Mouse (Mus musculus): ENCODE data around the gene Dapp1.
"Not testable (repeated sequence)": the region's sequence is repeated elsewhere in the genome, so short reads cannot be mapped to it uniquely, and the experiment has no call there.

Gene Dapp1

DNA sequence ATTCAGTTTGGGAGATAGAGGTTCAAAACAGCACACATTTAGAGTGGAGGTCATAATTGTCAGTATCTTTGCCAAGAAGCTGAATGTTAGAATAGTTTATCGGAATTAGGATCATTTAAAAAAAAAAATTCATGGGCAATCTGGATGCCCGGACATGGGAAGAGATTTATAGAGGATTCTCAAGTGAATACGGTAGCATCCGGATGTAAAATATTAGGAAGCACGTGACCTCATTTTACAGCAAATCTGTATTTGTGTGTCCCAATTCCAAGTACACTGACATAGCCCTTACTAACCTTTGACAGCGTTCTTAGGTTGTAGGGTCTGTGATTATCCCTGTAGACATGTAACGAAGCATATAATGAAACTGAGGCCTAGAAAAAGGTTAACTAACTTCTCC is 61.9 kb downstream of the Dapp1 start:
- no peak for DNase-seq (ENCODE audit: low spot score in 2 of 2)

DNA sequence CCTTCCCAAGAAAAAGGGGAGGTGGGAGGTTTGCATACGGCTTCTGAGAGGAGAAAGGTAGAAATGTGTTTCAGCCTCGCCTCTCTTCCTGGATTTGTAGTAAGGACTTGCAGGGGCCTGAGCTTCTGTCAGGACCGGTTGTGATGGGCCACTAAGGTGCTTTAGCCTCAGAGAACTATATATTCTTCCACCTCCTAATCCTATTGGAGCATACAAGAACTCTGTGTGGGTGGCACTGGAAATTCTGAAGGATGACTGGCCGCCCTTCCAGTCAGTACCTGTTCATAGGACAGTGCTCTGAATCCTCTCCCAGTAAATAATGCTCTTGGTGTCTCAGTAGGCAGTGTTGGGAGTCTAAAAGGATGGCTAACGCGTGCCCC is 62.4 kb downstream of the Dapp1 start:
- no peak for DNase-seq (ENCODE audit: low spot score in 2 of 2)

DNA sequence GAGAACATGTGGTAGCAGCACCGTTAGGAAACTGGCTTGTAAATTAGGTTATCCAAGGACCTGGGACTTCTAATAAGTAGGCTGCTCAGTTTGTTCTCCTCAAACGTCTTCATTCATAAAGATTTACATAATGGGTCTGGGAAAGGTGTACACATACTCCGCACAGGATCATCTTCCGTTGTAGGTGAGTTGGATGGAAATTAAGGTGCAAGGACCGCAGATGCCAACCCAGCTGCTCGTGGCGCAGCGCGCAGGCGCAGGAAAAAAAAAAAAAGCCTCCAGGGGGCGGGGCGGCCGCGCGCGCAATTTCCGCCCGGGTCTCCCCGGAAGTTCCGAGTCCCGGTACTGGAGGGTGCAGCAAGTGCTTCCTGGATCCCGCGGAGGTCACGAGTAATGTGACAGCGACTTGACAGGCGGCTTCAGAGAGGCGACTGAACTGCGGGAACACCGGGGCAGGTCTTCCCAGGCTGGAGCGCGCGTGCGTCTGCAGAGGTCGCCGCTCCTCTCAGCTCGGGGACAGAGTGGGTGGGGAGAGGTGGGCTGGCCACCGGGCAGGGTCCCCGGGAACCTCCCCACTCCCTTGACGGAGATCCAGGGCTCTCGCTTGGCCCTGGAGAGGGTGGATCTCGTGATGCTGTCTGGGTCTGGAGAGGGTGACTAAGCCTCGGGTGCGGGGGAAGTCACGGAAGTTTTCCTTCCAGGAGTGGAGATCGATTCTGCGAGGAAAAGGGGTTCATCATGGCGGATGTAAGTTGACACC is 63.0 kb downstream of the Dapp1 start, which contains the start of gene Lamtor3:
Lamtor3 (plus strand) TSS at position 335 of the 760 bp plus-strand sequence.
- peak; percentile 76 to 85 for DNase-seq (ENCODE audit: low spot score in 2 of 2)

DNA sequence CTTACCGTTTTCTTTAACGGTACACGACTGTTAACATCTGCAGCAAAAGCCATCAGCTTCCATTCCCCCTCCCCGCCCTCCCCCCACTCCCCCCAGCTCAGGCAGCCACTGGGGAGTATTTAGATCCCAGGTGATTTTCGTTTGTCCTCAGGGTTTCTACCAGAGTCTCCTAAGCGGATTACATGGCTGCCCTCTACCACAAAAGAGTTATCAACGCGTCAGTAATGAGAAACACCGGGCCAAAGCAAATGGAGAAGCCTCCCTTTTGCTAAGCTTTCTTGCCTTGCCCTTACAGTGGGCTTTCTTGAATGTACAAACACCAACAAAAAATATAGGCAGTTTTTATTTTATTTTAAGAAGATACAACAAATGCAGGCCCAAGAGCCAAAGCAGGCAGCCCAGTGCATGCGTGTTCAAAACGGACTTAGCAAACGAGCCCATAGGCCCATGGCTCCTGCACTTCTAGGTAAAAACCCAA is 63.6 kb downstream of the Dapp1 start:
- no peak for DNase-seq (ENCODE audit: low spot score in 2 of 2)

DNA sequence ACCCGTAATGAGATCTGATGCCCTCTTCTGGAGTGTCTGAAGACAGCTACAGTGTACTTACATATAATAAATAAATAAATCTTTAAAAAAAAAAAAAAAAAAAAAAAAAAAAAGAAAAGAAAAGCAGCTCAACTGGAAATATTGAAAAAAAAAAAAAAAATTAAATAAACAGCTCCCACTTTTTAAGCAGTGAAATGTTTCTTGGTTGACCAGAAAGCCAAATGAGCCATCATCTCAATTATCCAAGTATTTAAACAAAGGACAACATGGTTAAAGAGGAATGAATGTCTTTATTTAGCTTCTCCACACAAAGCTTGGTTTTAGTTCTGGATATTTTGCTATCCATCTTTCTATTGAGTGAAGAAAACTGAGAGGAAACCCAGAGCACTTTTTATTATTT is 66.8 kb downstream of the Dapp1 start:
- not testable (repeated sequence) for DNase-seq (ENCODE audit: low spot score in 2 of 2)

DNA sequence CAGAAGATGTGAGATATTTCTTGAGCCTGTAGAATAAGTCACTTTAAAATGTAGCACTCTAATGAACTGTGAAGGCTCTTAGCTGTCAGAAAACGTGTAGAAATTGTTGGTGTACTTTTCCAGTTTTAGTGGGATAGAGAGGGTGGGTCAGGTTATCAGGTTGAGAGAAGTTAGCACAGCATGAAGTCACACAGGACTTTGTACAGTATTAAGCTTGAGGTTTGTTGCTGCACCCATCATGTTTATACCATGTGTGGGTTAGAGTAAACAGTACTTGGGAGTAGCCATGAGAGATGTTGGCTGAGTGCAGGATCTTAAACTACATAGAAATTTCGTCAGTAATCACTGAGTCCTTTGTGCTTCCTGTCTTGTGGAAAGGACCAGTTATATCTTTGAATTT is 68.3 kb downstream of the Dapp1 start:
- no peak for DNase-seq (ENCODE audit: low spot score in 2 of 2)

DNA sequence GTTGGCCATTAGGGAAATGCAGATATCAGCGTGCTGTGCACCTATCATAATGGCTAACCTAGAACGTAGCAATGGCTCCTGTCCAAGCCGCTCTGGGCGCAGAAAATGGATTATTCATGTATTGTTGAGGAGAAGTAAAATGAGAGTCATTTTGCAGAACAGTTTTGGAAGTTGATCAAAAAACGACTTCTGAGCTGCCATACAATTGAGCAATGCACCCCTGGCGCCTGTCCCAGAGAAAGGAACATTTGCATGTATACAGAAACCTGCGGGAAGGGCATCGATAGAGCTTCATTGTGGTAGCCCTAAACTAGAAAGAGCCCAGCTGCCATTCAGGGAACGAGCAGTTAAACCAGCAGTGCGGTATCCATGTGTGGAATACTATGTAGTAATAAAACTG is 81.2 kb downstream of the Dapp1 start:
- peak in 1 of 2 experiments; percentile 36 for DNase-seq (ENCODE audit: low spot score in 2 of 2)

DNA sequence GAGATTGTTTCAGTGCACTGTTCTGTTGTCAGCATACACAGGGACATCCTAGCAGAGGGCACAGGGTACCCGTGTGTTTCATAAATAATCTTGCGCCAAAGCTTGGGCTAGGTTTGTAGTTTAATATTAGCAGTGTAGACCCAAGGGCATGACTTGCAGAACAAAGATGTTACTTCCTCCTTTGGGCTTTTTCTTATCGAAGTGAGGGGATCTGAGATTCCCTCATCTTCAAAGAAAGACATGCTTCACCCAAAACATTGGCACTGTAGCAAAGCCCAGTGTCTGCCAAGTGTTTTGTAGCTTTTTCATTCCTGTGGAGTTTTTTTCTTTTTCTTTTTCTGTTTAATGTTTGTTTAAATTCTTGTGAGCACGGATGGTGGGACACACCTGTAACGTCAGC is 83.7 kb downstream of the Dapp1 start:
- DNase-seq (ENCODE audit: low spot score in 2 of 2) = no peak

DNA sequence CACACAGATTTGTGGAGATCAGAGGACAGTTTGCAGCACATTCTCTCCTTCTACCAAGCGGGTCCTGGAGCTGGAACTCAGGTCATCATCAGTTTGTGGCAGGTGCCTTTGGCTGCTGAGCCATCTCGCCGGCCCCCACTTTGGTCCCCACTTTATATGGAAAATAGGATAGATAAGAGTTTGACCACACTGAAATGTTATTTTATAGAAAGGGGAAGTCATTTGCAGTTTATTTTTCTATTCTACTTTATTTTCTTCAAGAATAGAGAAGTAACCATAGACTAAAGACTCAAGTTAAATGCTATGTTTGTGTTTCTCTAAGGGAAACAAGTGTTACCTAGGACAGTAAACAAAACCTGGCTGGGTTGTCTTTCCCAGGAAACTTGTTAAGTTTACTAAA is 84.5 kb downstream of the Dapp1 start:
- no peak for DNase-seq (ENCODE audit: low spot score in 2 of 2)

DNA sequence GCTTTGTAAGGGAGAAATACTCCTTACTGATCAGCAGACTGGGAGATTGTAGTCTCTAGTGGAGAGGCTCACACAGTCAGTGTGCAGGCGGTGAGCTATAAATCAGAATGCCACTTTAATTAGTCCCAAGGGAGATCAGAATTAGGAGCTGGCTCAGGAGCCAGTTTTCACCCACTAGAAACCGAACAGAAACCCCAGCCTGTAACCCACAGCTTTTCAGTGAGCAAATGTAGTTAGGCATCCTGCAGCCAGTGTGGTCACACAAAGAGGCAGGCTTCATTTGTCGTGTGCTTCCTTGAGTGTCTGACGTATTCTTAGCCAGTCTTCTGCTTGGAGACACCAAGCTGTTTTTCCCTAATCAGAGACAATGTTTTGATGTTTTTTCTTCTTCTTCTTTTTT is 85.0 kb downstream of the Dapp1 start:
- DNase-seq (ENCODE audit: low spot score in 2 of 2) = no peak

DNA sequence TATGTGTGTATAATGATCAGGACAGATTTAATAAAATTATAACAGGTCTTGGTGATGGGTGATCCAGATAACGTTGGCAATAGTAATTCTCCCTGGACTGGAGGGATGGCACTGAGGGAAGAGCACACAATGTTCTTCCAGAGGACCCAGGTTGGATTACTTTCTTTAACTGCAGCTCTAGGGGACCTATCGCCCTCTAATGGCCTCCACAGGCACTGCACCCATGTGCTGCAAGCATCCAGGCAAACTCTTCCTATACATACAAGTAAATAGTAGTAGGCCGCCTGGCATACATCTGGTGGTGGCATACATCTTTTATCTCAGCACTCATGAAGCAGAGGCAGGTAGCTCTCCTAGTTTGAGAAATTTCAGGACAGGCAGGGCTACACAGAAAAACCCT is 86.1 kb downstream of the Dapp1 start:
- no peak for DNase-seq (ENCODE audit: low spot score in 2 of 2)

DNA sequence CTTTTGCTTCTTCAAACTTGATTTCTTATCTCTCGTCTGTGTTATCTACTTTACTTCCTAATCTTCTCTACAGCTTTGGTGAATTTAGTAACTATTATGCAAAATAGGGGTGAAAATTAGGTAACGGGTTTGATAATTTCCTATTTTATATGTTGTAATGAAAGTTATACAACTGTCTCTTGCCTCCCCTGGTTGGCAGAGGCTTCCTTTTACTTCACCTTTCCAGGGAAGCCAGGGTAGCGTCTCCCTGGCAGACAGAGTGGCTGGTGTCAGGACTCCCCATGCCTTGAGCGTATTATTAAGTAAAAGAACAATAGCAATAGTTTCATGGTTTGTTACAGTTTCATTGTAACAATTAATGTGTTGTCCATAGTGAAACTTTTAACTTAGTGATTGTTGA is 87.6 kb downstream of the Dapp1 start:
- no peak for DNase-seq (ENCODE audit: low spot score in 2 of 2)

DNA sequence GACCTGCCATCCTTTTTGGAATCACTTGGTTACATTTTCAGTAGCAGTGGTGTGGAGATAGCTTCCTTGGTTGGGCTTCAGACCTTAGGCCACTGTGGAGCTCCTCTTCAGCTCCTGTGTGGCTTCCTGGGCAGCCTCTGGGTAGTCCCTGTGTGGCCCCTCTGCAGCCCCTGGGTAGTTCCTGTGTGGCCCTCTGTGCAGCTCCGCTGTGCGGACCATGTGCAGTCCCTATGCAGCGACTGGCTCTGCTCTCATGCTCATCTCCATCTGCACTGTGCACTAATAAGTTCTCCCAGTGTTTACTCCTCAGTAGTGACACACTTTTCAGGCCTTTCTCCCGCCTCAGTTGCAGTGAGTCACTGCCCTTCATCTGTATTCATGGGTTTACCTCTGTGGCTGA is 89.2 kb downstream of the Dapp1 start:
- DNase-seq (ENCODE audit: low spot score in 2 of 2) = no peak

DNA sequence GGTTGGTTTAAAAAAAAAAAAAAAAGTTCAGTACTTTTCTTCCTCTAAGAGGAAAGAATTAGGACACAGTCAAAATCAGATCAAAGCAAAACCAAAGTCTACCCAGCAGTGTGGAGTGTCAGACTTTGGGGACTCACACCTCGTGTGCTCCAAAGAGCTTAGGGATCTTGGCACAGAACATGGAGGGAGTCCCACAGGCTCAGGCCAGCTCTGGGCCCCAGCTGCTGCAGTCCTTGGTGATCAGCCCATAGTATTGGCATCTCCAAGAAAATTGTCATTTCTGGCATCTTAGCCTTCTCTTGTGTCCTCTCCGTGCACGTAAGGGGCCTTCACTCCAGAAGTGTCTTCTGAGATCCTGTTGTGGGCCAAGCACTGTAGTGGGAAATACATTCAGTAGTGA is 90.3 kb downstream of the Dapp1 start:
- DNase-seq (ENCODE audit: low spot score in 2 of 2) = no peak

DNA sequence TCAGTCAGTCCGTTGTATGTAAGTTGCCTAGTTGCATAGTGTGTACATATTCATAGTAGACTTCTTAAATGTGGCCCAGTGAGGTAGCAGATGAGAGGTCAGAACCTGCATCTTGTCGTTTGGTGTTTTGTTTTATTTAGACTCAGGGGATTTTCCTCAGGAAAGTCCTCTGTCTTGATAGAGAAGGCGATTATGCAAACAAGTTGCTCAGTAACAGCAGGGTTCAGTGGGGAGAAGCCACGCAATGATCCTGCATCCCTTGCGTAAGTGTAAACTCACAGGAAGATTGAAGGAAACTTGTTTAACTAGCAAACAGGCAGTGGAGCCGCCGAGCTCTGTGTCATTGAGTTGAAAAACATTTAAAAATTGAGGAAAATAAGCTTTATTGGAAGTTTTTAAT is 93.4 kb downstream of the Dapp1 start:
- DNase-seq (ENCODE audit: low spot score in 2 of 2) = no peak

DNA sequence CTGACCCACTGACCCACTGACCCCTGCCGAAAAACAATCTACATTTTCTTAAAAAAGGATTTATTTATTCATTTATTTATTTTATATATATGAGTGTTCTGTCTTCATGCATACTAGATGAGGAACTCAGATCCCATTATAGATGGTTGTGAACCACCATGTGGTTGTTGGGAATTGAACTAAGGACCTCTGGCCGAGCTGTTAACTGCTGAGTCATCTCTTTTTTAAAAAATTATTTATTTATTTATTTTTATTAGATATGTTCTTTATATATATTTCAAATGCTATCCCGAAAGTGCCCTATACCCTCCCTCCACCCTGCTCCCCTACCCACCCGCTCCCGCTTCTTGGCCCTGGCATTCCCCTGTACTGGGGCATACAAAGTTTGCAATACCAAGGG is 100.3 kb downstream of the Dapp1 start:
- no peak for DNase-seq (ENCODE audit: low spot score in 2 of 2)
